In the genomic region with DNA sequence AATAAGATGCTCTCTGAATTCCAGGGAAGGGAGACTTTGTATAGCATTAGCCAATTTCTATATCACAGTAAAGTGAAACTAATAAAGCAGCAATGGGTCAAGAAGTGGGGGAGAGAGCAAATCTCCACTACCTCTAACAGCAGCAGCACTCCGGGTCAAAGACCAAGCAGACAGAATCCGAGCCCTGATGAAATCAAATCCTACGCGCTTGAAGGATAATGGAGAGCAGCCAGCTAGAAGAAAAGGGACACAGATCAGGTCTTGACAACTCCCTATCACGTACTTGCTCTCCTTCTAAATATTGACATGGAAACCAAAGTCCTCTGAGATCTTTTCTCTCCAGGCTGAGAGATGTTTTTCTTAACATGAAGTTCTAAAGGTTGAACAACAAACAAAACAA, we compare ENCODE assay signal across 22 mouse cellular contexts.
A peak's percentile ranks its signal among the peaks of the same experiment; 100 is the strongest.
DNase-seq lines count a peak whose midpoint lies in the region; ATAC-seq and TF ChIP-seq lines count a peak whose summit lies in the region.
"Had no signal": no experiment of that assay in that cellular context is flagged by ENCODE, and none has a peak within 500 bp of the region (broad histone marks: within the 10 kb centered on the region; RNA-seq: fewer than 3 reads in every experiment).

No protein-coding gene starts in this region.

- intact Hi-C loops in gastrocnemius, adult 2 months (cut with DNase I), result no loop called here
- intact Hi-C loops in gastrocnemius, postnatal 36 days (cut with DNase I), result loop anchor here (10.0 kb wide), 1 partner anchor 188 kb away; no protein-coding TSS in a partner anchor
- intact Hi-C loops in left cerebral cortex, adult 2 months (cut with DNase I), result no loop called here

- peak overlapping the region; percentile 21; the same call in 1 of the 2 replicates for H3K4me3 ChIP-seq in gastrocnemius, adult 2 months
- no peak overlapping the region for H3K4me3 ChIP-seq in heart, embryonic 15.5 days
- H3K4me3 ChIP-seq in left cerebral cortex, adult 2 months, result no peak overlapping the region
- H3K4me3 ChIP-seq: embryonic facial prominence, embryonic 12.5 days; erythroblast, embryonic 14.5 days; forebrain, embryonic 15.5 days; hindbrain, embryonic 15.5 days; intestine, embryonic 15.5 days; kidney, embryonic 15.5 days; limb, embryonic 13.5 days; liver, embryonic 15.5 days; neural tube, embryonic 13.5 days had no signal

- H3K27me3 ChIP-seq in heart, embryonic 15.5 days, result no peaks in the 10 kb centered on the region
- H3K27me3 ChIP-seq: embryonic facial prominence, embryonic 12.5 days; forebrain, embryonic 15.5 days; hindbrain, embryonic 15.5 days; intestine, embryonic 15.5 days; kidney, embryonic 15.5 days; limb, embryonic 13.5 days; liver, embryonic 15.5 days; neural tube, embryonic 13.5 days had no signal

- 0 out of 2 replicates have a peak overlapping the region, but pooled peaks have one; percentile 21 for H3K4me2 ChIP-seq in heart, embryonic 15.5 days
- H3K4me2 ChIP-seq: embryonic facial prominence, embryonic 12.5 days; forebrain, embryonic 15.5 days; hindbrain, embryonic 15.5 days; intestine, embryonic 15.5 days; kidney, embryonic 15.5 days; limb, embryonic 13.5 days; liver, embryonic 15.5 days; neural tube, embryonic 13.5 days had no signal

- peaks cover 33% of the 10 kb centered on the region for H3K4me1 ChIP-seq in heart, embryonic 15.5 days (replicated peaks)
- H3K4me1 ChIP-seq: forebrain, embryonic 15.5 days; intestine, embryonic 15.5 days; liver, embryonic 15.5 days had no signal

- no peak for TF ChIP-seq CTCF in gastrocnemius, adult 2 months (IDR thresholded peaks at IDR 0.05)
- TF ChIP-seq CTCF in left cerebral cortex, adult 2 months (IDR thresholded peaks at IDR 0.05), result no peak

- H3K9ac ChIP-seq in heart, embryonic 15.5 days, result no peak overlapping the region
- H3K9ac ChIP-seq: embryonic facial prominence, embryonic 12.5 days; forebrain, embryonic 15.5 days; hindbrain, embryonic 15.5 days; intestine, embryonic 15.5 days; kidney, embryonic 15.5 days; limb, embryonic 13.5 days; liver, embryonic 15.5 days; neural tube, embryonic 13.5 days had no signal

- ATAC-seq in heart, embryonic 15.5 days (replicated peaks; ENCODE audit: insufficient number of reproducible peaks, insufficient read depth, low FRiP score, low read depth), result no peak
- ATAC-seq: forebrain, embryonic 15.5 days; intestine, embryonic 15.5 days had no signal

- DNase-seq in gastrocnemius, adult 2 months, result peak; percentile 33
- no peak for DNase-seq in gastrocnemius, postnatal 36 days
- DNase-seq in heart, adult 11 months, result no peak
- DNase-seq in retina, embryonic 14.5 days (ENCODE audit: low spot score), result peak; percentile 25
- DNase-seq in retina, postnatal 1 day, result no peak
- DNase-seq in left cerebral cortex, adult 2 months (ENCODE audit: extremely low spot score in 1 of 2, low spot score in 2 of 2), result no peak
- DNase-seq: adrenal gland, postnatal 25 days; cerebellum, adult 11-12 months; cerebellum, postnatal 14 days; midbrain, embryonic 14.5 days; spleen, adult 18-20 months; thymus, postnatal 25 days had no signal

- H3K9me3 ChIP-seq in heart, embryonic 15.5 days (replicated peaks), result no peaks in the 10 kb centered on the region
- H3K9me3 ChIP-seq: embryonic facial prominence, embryonic 12.5 days; forebrain, embryonic 15.5 days; hindbrain, embryonic 15.5 days; intestine, embryonic 15.5 days; kidney, embryonic 15.5 days; limb, embryonic 13.5 days; liver, embryonic 15.5 days; neural tube, embryonic 13.5 days had no signal

- peak overlapping the region; percentile 46 for H3K27ac ChIP-seq in gastrocnemius, adult 2 months
- peak overlapping the region; percentile 45 for H3K27ac ChIP-seq in heart, embryonic 15.5 days
- no peak overlapping the region for H3K27ac ChIP-seq in left cerebral cortex, adult 2 months
- H3K27ac ChIP-seq: embryonic facial prominence, embryonic 12.5 days; forebrain, embryonic 15.5 days; hindbrain, embryonic 15.5 days; intestine, embryonic 15.5 days; kidney, embryonic 15.5 days; limb, embryonic 13.5 days; liver, embryonic 15.5 days; neural tube, embryonic 13.5 days had no signal

- WGBS in heart, embryonic 15.5 days, result 34% methylated on average over 5 of the region's 5 CpGs

- H3K36me3 ChIP-seq in heart, embryonic 15.5 days, result no peaks in the 10 kb centered on the region
- H3K36me3 ChIP-seq: embryonic facial prominence, embryonic 12.5 days; forebrain, embryonic 15.5 days; hindbrain, embryonic 15.5 days; intestine, embryonic 15.5 days; kidney, embryonic 15.5 days; limb, embryonic 13.5 days; liver, embryonic 15.5 days; neural tube, embryonic 13.5 days had no signal

Comparison
In these comparisons a context has a peak if more than half of its experiments do, and no peak if none do; other contexts are left out.
1. DNase-seq: peak in gastrocnemius, adult 2 months (single experiment) and retina, embryonic 14.5 days (single experiment); none in gastrocnemius, postnatal 36 days (0 of 2), heart, adult 11 months (single experiment), retina, postnatal 1 day (single experiment) and left cerebral cortex, adult 2 months (0 of 2).